ENCODE assay signal across 25 mouse cellular contexts in genomic region chr11:44913806-44914205, GRCm38 (mm10).
A peak's percentile ranks its signal among the peaks of the same experiment; 100 is the strongest.
DNase-seq lines count a peak whose midpoint lies in the region; ATAC-seq lines count a peak whose summit lies in the region.
"Had no signal": no experiment of that assay in that cellular context is flagged by ENCODE, and none has a peak within 500 bp of the region (broad histone marks: within the 10 kb centered on the region; RNA-seq: fewer than 3 reads in every experiment).

No protein-coding gene starts in this region.

- no peak overlapping the region for H3K4me3 ChIP-seq in heart, embryonic 13.5 days
- H3K4me3 ChIP-seq in limb, embryonic 12.5 days (replicated peaks) = no peak overlapping the region
- H3K4me3 ChIP-seq: erythroblast, embryonic 14.5 days; forebrain, embryonic 10.5 days; heart, adult 2 months; heart, embryonic 15.5 days; hindbrain, embryonic 12.5 days had no signal

- no peaks in the 10 kb centered on the region for H3K27me3 ChIP-seq in heart, embryonic 13.5 days (replicated peaks)
- H3K27me3 ChIP-seq in limb, embryonic 12.5 days = no peaks in the 10 kb centered on the region
- H3K27me3 ChIP-seq: heart, embryonic 15.5 days; hindbrain, embryonic 12.5 days had no signal

- intact Hi-C loops in heart, postnatal 14 days (cut with DNase I) = no loop called here

- peaks cover 24% of the 10 kb centered on the region for H3K4me1 ChIP-seq in heart, embryonic 13.5 days
- peaks cover 15% of the 10 kb centered on the region for H3K4me1 ChIP-seq in limb, embryonic 12.5 days (replicated peaks)
- H3K4me1 ChIP-seq: forebrain, embryonic 10.5 days; hindbrain, embryonic 12.5 days had no signal

- WGBS in heart, embryonic 13.5 days = 43% methylated on average over 5 of the region's 5 CpGs
- 50% methylated on average over 5 of the region's 5 CpGs for WGBS in limb, embryonic 12.5 days

- H3K9me3 ChIP-seq in heart, embryonic 13.5 days = no peaks in the 10 kb centered on the region
- no peaks in the 10 kb centered on the region for H3K9me3 ChIP-seq in limb, embryonic 12.5 days
- H3K9me3 ChIP-seq: forebrain, embryonic 10.5 days; G1E; heart, embryonic 15.5 days; hindbrain, embryonic 12.5 days had no signal

- H3K9ac ChIP-seq in heart, embryonic 13.5 days = no peak overlapping the region
- no peak overlapping the region for H3K9ac ChIP-seq in limb, embryonic 12.5 days (replicated peaks)
- H3K9ac ChIP-seq: heart, embryonic 15.5 days; hindbrain, embryonic 12.5 days had no signal

- H3K36me3 ChIP-seq in heart, embryonic 13.5 days = no peaks in the 10 kb centered on the region
- peaks cover 16% of the 10 kb centered on the region; the same call in 1 of the 2 replicates for H3K36me3 ChIP-seq in limb, embryonic 12.5 days
- H3K36me3 ChIP-seq: forebrain, embryonic 10.5 days; G1E; heart, embryonic 15.5 days had no signal

- H3K27ac ChIP-seq in heart, embryonic 13.5 days (replicated peaks) = 0 out of 2 replicates have a peak overlapping the region, but pooled peaks have one; percentile 0
- 0 out of 2 replicates have a peak overlapping the region, but pooled peaks have one; percentile 0 for H3K27ac ChIP-seq in limb, embryonic 12.5 days
- H3K27ac ChIP-seq: forebrain, embryonic 10.5 days; heart, adult 2 months; heart, embryonic 15.5 days; hindbrain, embryonic 12.5 days had no signal

- ATAC-seq in heart, embryonic 13.5 days (ENCODE audit: extremely low read depth, insufficient number of reproducible peaks, low FRiP score, low TSS enrichment) = no peak
- no peak for ATAC-seq in limb, embryonic 12.5 days (ENCODE audit: insufficient number of reproducible peaks, insufficient read depth, low FRiP score, low TSS enrichment, low read depth)
- ATAC-seq: CD4-positive, CD25-positive, alpha-beta regulatory T cell, adult 4 months; forebrain, embryonic 14.5 days; hindbrain, embryonic 16.5 days; inflammation-experienced regulatory T-cells, adult 6 months; intestine, postnatal 0 days had no signal

- DNase-seq in heart, postnatal 14 days = no peak
- peak; percentile 16 for DNase-seq in lung, postnatal 25 days (ENCODE audit: low spot score)
- DNase-seq in lung, postnatal 10 days = no peak
- no peak for DNase-seq in layer of hippocampus, adult 18-20 months (ENCODE audit: low spot score in 2 of 2)
- DNase-seq in adrenal gland, postnatal 14 days = no peak
- DNase-seq: adrenal gland, adult 8-10 months; B cell, adult 2 months; cerebellum, adult 11-12 months; cerebellum, adult 9-10 months; cerebellum, postnatal 25 days; gastrocnemius, postnatal 10 days; heart, adult 2 months; heart, postnatal 4 days had no signal

- H3K4me2 ChIP-seq in heart, embryonic 13.5 days = no peak overlapping the region
- no peak overlapping the region for H3K4me2 ChIP-seq in limb, embryonic 12.5 days
- H3K4me2 ChIP-seq: heart, embryonic 15.5 days; hindbrain, embryonic 12.5 days had no signal
